Mouse (Mus musculus) embryonic fibroblast, embryonic 13.5 days (primary cell): ENCODE measurements around the gene Ntm.

Source experiments
- CTCF ChIP-seq: IDR thresholded peaks from 2 replicates; pipeline ENCODE4 v1.5.1; 2011; ENCODE audit warnings: mild to moderate bottlenecking, control low read depth, low read length, moderate library complexity, borderline replicate concordance; ENCODE audit not compliant: insufficient read depth
- POLR2A ChIP-seq: IDR thresholded peaks from 2 replicates; pipeline ENCODE4 v1.6.1; 2011; ENCODE audit warnings: low read depth, mild to moderate bottlenecking, control low read depth, low read length, moderate library complexity

DNA sequence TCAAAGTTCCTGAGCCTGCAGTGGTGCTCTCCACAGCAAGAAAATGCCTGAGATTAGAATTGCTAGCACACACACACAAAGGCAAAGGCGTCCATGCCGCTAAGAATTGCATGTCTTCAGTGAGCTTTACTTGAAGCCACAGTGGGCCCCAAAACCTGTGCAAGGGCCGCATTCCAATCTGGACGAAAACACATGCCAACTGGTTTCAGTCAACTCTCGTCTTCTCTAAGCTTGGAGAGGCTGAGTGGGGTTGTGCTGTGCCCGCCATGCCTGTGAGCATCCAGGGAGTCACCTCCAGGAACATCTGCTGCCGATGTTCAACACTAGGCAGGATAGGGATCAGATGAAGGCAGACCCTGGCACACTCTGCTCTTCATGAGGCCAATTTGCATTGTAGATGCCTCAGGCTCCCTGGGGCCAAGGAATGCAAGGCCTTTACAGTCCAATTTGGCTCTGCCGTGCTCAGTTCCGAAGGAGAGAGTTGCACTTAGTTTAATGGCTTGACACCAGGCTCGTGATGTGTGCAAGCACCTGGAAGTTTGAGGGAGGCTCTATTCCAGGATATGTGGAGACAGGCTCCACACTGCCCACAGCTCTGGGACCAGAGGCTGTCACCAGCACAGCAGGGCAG is 739.9 kb downstream of the Ntm start:
- TF ChIP-seq CTCF (no peak), POLR2A (no peak)
